Mouse (Mus musculus): Measurements from ENCODE around the gene Adsl. TPM values are rescaled to one million over a fixed set of nuclear protein-coding genes. Genes with fewer than 3 reads are reported as not detected.

Gene Adsl
- polyA plus RNA-seq, 1 experiment, result 46.0 TPM

GRCm38 (mm10) chr15:80955836-80956438 is 7.6 kb downstream of the Adsl start:
- DNase-seq (ENCODE audit: low read depth in 1 of 2, low spot score in 2 of 2), result no peak
- H3K36me3 ChIP-seq (ENCODE audit: control insufficient read depth, insufficient read depth, low read length), result peaks cover 46% of the 10 kb centered on the region
- H3K27me3 ChIP-seq (ENCODE audit: control insufficient read depth, insufficient read depth, low read length), result no peaks in the 10 kb centered on the region
- WGBS, result 92% methylated on average over 12 of the region's 12 CpGs
- H3K4me3 ChIP-seq (ENCODE audit: extremely low read depth, insufficient read depth, insufficient read length), result no peak overlapping the region
- no peaks in the 10 kb centered on the region for H3K4me1 ChIP-seq (ENCODE audit: control insufficient read depth, insufficient read depth, insufficient read length)
- no peak overlapping the region for H3K27ac ChIP-seq (ENCODE audit: insufficient read depth, low read length)
- TF ChIP-seq CTCF (IDR thresholded peaks at IDR 0.05; ENCODE audit: extremely low read depth, insufficient read depth, insufficient read length, insufficient replicate concordance) (no peak), POLR2A (IDR thresholded peaks at IDR 0.05; ENCODE audit: low read depth, low read length) (no peak)

- Histone ChIP-seq H3K36me3 (ENCODE audit: control insufficient read depth, insufficient read depth, low read length) (peaks cover 30% of the 10 kb centered on the region), H3K27ac (ENCODE audit: insufficient read depth, low read length) (no peak overlapping the region), H3K4me3 (ENCODE audit: extremely low read depth, insufficient read depth, insufficient read length) (no peak overlapping the region), H3K27me3 (ENCODE audit: control insufficient read depth, insufficient read depth, low read length) (no peaks in the 10 kb centered on the region), H3K4me1 (ENCODE audit: control insufficient read depth, insufficient read depth, insufficient read length) (no peaks in the 10 kb centered on the region)
- no peak for DNase-seq (ENCODE audit: low read depth in 1 of 2, low spot score in 2 of 2)
- TF ChIP-seq CTCF (IDR thresholded peaks at IDR 0.05; ENCODE audit: extremely low read depth, insufficient read depth, insufficient read length, insufficient replicate concordance), result no peak
- WGBS, result 94% methylated on average over 1 of the region's 1 CpGs
Observed at GRCm38 (mm10) chr15:80969371-80969770, 21.1 kb downstream of the Adsl start.

DNA sequence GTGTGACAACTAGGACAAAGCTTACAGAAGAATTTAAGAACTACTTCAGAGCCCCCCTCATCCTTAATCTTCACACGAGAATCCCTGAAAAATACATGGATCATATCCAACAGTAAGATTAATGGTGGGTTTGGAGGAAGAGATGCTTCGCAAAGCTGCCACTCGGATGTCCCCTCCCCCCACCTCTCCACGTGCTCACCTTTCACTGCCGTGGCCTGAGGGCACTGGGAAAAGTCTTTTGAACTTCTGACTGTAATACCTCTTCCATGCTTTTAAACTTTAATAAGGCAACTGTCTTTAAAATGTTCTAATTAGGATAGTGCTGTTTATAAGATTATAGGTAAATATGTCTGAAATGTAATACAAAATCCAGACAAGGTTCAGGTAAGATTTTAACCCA is 26.0 kb downstream of the Adsl start:
- Histone ChIP-seq H3K4me1 (ENCODE audit: control insufficient read depth, insufficient read depth, insufficient read length) (no peaks in the 10 kb centered on the region; the same call in 1 of the 2 replicates), H3K36me3 (ENCODE audit: control insufficient read depth, insufficient read depth, low read length) (peaks cover 2% of the 10 kb centered on the region; the same call in 1 of the 2 replicates), H3K27ac (ENCODE audit: insufficient read depth, low read length) (no peak overlapping the region), H3K4me3 (ENCODE audit: extremely low read depth, insufficient read depth, insufficient read length) (no peak overlapping the region), H3K27me3 (ENCODE audit: control insufficient read depth, insufficient read depth, low read length) (no peaks in the 10 kb centered on the region)
- 64% methylated on average over 5 of the region's 5 CpGs for WGBS
- DNase-seq (ENCODE audit: low read depth in 1 of 2, low spot score in 2 of 2), result no peak
- no peak for TF ChIP-seq POLR2A (IDR thresholded peaks at IDR 0.05; ENCODE audit: low read depth, low read length)
- no peak for TF ChIP-seq CTCF (IDR thresholded peaks at IDR 0.05; ENCODE audit: extremely low read depth, insufficient read depth, insufficient read length, insufficient replicate concordance)

DNA sequence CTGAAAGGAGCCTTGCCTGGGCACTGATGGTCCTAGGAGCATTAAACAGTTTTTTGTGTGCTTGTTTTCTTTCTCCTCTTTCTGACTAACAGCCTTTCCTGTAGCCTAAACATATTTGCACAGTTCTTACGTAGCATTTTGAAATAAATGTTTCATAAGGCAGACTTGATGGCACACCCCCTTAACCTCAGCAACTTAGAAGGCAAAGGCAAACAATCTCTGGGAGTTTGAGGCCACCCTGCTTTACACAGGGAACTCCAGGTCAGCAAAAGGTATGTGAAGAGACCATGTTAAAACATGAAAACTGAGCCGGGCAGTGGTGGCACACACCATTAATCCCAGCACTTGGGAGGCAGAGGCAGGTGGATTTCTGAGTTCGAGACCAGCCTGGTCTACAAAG is 27.4 kb downstream of the Adsl start:
- no peak for DNase-seq (ENCODE audit: low read depth in 1 of 2, low spot score in 2 of 2)
- 84% methylated on average over 3 of the region's 3 CpGs for WGBS
- Histone ChIP-seq H3K4me3 (ENCODE audit: extremely low read depth, insufficient read depth, insufficient read length) (no peak overlapping the region), H3K4me1 (ENCODE audit: control insufficient read depth, insufficient read depth, insufficient read length) (no peaks in the 10 kb centered on the region; the same call in 1 of the 2 replicates), H3K36me3 (ENCODE audit: control insufficient read depth, insufficient read depth, low read length) (no peaks in the 10 kb centered on the region), H3K27ac (ENCODE audit: insufficient read depth, low read length) (no peak overlapping the region), H3K27me3 (ENCODE audit: control insufficient read depth, insufficient read depth, low read length) (no peaks in the 10 kb centered on the region)
- TF ChIP-seq CTCF (IDR thresholded peaks at IDR 0.05; ENCODE audit: extremely low read depth, insufficient read depth, insufficient read length, insufficient replicate concordance) (no peak), POLR2A (IDR thresholded peaks at IDR 0.05; ENCODE audit: low read depth, low read length) (no peak)

DNA sequence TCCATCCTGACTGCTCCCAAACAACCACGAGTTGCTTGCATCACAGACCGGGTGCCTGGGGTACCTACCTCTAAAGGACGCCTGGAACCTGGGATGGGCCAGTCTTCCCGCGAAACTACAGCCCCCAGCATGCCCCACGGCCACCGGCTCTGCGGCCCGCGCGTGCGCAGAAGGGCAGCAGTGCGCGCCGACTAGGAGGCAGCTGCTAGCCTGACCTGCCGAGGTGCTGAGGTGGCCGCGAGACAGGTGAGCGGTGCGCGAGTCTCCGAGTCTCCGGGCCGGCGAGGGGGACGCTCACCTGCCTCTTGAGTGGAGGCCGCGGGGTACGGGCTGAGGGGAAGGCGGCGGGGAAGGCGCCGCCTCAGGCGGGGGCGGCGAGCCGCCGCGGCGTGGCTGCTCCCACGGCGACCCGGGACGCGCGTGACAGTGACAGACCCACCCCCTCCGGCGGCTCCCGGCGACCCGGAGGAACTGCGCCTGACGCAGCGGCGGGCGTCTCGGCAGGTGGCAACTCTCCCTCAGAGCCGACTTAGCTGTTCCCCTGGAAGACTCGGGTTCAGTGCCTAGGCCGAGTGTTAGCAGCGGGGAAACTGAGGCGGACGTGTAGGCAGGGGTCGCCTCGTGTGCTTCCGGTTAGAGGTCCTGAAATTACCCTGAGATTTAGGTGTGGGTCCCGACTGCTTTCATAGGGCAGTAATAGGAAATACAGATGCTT is 29.5 kb downstream of the Adsl start, which contains the start of gene Sgsm3:
Sgsm3 (plus strand) TSS at position 146 of the 715 bp plus-strand sequence.
- Histone ChIP-seq H3K4me3 (ENCODE audit: extremely low read depth, insufficient read depth, insufficient read length) (peak within 1 kb of the TSS; percentile 84), H3K27ac (ENCODE audit: insufficient read depth, low read length) (0 out of 2 replicates have a peak within 1 kb of the TSS, but pooled peaks have one; percentile 20), H3K36me3 (ENCODE audit: control insufficient read depth, insufficient read depth, low read length) (no peaks in the 10 kb centered on the region), H3K4me1 (ENCODE audit: control insufficient read depth, insufficient read depth, insufficient read length) (no peaks in the 10 kb centered on the region; the same call in 1 of the 2 replicates), H3K27me3 (ENCODE audit: control insufficient read depth, insufficient read depth, low read length) (no peaks in the 10 kb centered on the region)
- under 1% methylated on average over 58 of the region's 67 CpGs for WGBS
- TF ChIP-seq CTCF (IDR thresholded peaks at IDR 0.05; ENCODE audit: extremely low read depth, insufficient read depth, insufficient read length, insufficient replicate concordance) (no peak), POLR2A (IDR thresholded peaks at IDR 0.05; ENCODE audit: low read depth, low read length) (no peak)
- DNase-seq (ENCODE audit: low read depth in 1 of 2, low spot score in 2 of 2), result peak; percentile 51 to 84

DNA sequence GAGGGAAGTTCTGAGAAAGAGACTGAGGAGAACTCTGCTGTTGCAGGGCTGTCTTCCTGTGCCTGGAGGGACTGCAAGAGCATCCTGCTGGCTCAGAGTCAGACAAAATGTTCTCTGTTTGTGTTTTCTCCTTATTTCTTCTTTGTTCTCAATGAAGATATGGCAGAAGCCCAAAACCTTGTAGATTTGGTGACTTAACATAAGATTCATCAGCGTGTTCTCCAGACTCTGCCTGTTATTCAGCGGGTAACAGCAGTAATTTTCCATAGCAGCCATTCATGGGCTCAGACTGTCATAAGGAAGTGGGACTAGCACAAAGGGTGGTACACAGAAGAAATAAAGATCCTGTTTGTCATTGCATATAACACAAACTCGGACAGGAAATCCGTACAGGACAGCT is 31.3 kb downstream of the Adsl start:
- TF ChIP-seq POLR2A (IDR thresholded peaks at IDR 0.05; ENCODE audit: low read depth, low read length), result no peak
- TF ChIP-seq CTCF (IDR thresholded peaks at IDR 0.05; ENCODE audit: extremely low read depth, insufficient read depth, insufficient read length, insufficient replicate concordance), result no peak
- no peaks in the 10 kb centered on the region for H3K36me3 ChIP-seq (ENCODE audit: control insufficient read depth, insufficient read depth, low read length)
- no peak overlapping the region for H3K27ac ChIP-seq (ENCODE audit: insufficient read depth, low read length)
- H3K4me1 ChIP-seq (ENCODE audit: control insufficient read depth, insufficient read depth, insufficient read length), result no peaks in the 10 kb centered on the region; the same call in 1 of the 2 replicates
- DNase-seq (ENCODE audit: low read depth in 1 of 2, low spot score in 2 of 2), result no peak
- H3K27me3 ChIP-seq (ENCODE audit: control insufficient read depth, insufficient read depth, low read length), result no peaks in the 10 kb centered on the region
- no peak overlapping the region for H3K4me3 ChIP-seq (ENCODE audit: extremely low read depth, insufficient read depth, insufficient read length)
- WGBS, result 84% methylated on average over 4 of the region's 4 CpGs

GRCm38 (mm10) chr15:80981176-80981575 is 32.9 kb downstream of the Adsl start:
- WGBS, result 80% methylated on average over 4 of the region's 4 CpGs
- Histone ChIP-seq H3K4me1 (ENCODE audit: control insufficient read depth, insufficient read depth, insufficient read length) (no peaks in the 10 kb centered on the region; the same call in 1 of the 2 replicates), H3K36me3 (ENCODE audit: control insufficient read depth, insufficient read depth, low read length) (no peaks in the 10 kb centered on the region), H3K4me3 (ENCODE audit: extremely low read depth, insufficient read depth, insufficient read length) (no peak overlapping the region), H3K27me3 (ENCODE audit: control insufficient read depth, insufficient read depth, low read length) (no peaks in the 10 kb centered on the region), H3K27ac (ENCODE audit: insufficient read depth, low read length) (no peak overlapping the region)
- TF ChIP-seq CTCF (IDR thresholded peaks at IDR 0.05; ENCODE audit: extremely low read depth, insufficient read depth, insufficient read length, insufficient replicate concordance) (no peak), POLR2A (IDR thresholded peaks at IDR 0.05; ENCODE audit: low read depth, low read length) (no peak)
- no peak for DNase-seq (ENCODE audit: low read depth in 1 of 2, low spot score in 2 of 2)

Measured in spleen, adult 2 months (tissue).